In genomic region chr16:85779775-85780174, GRCm38 (mm10) we compare ENCODE assay signal across 11 mouse cellular contexts. TPM values are rescaled to one million over a fixed set of nuclear protein-coding genes. Genes with fewer than 3 reads are reported as not detected.
DNase-seq lines count a peak whose midpoint lies in the region; ATAC-seq lines count a peak whose summit lies in the region.
"Had no signal": no experiment of that assay in that cellular context is flagged by ENCODE, and none has a peak within 500 bp of the region (broad histone marks: within the 10 kb centered on the region; RNA-seq: fewer than 3 reads in every experiment).

No protein-coding gene starts in this region.

- ATAC-seq in hindbrain, embryonic 15.5 days (ENCODE audit: low FRiP score, low read depth) = peak; percentile 68
- ATAC-seq in hindbrain, embryonic 12.5 days (ENCODE audit: low FRiP score) = no peak
- ATAC-seq in midbrain, embryonic 12.5 days (ENCODE audit: low FRiP score, low read depth) = peak; percentile 80
- 0 out of 2 replicates have a peak, but pooled peaks have one; percentile 76 for ATAC-seq in forebrain, embryonic 15.5 days (replicated peaks)
- ATAC-seq in heart, embryonic 11.5 days (replicated peaks; ENCODE audit: insufficient number of reproducible peaks, low FRiP score, low TSS enrichment) = no peak

- no peak overlapping the region for H3K4me3 ChIP-seq in hindbrain, embryonic 15.5 days
- H3K4me3 ChIP-seq in hindbrain, embryonic 12.5 days = no peak overlapping the region
- H3K4me3 ChIP-seq in midbrain, embryonic 12.5 days = no peak overlapping the region
- no peak overlapping the region for H3K4me3 ChIP-seq in midbrain, embryonic 10.5 days
- H3K4me3 ChIP-seq in forebrain, embryonic 15.5 days = no peak overlapping the region
- no peak overlapping the region for H3K4me3 ChIP-seq in heart, embryonic 11.5 days (ENCODE audit: low read depth, low read length)
- H3K4me3 ChIP-seq: megakaryocyte, embryonic 14.5 days had no signal

- H3K4me2 ChIP-seq in hindbrain, embryonic 15.5 days = no peak overlapping the region
- no peak overlapping the region for H3K4me2 ChIP-seq in hindbrain, embryonic 12.5 days (replicated peaks)
- no peak overlapping the region for H3K4me2 ChIP-seq in midbrain, embryonic 12.5 days (replicated peaks)
- no peak overlapping the region for H3K4me2 ChIP-seq in forebrain, embryonic 15.5 days (replicated peaks)
- H3K4me2 ChIP-seq in heart, embryonic 11.5 days = no peak overlapping the region

- no peaks in the 10 kb centered on the region for H3K9me3 ChIP-seq in hindbrain, embryonic 15.5 days
- no peaks in the 10 kb centered on the region for H3K9me3 ChIP-seq in hindbrain, embryonic 12.5 days (replicated peaks)
- H3K9me3 ChIP-seq in midbrain, embryonic 12.5 days = no peaks in the 10 kb centered on the region
- H3K9me3 ChIP-seq in midbrain, embryonic 10.5 days (replicated peaks) = no peaks in the 10 kb centered on the region
- no peaks in the 10 kb centered on the region for H3K9me3 ChIP-seq in forebrain, embryonic 15.5 days
- no peaks in the 10 kb centered on the region for H3K9me3 ChIP-seq in heart, embryonic 11.5 days (replicated peaks; ENCODE audit: control insufficient read depth, low read length)
- H3K9me3 ChIP-seq: megakaryocyte, embryonic 14.5 days had no signal

- no peak overlapping the region for H3K27ac ChIP-seq in hindbrain, embryonic 15.5 days (replicated peaks)
- no peak overlapping the region for H3K27ac ChIP-seq in hindbrain, embryonic 12.5 days
- H3K27ac ChIP-seq in midbrain, embryonic 12.5 days (replicated peaks) = no peak overlapping the region
- no peak overlapping the region for H3K27ac ChIP-seq in midbrain, embryonic 10.5 days (replicated peaks)
- no peak overlapping the region for H3K27ac ChIP-seq in forebrain, embryonic 15.5 days (replicated peaks)
- no peak overlapping the region for H3K27ac ChIP-seq in heart, embryonic 11.5 days (ENCODE audit: low read depth, low read length)

- DNase-seq in midbrain, embryonic 10.5 days (ENCODE audit: low spot score) = no peak
- peak; percentile 61 for DNase-seq in retina, postnatal 1 day
- DNase-seq in layer of hippocampus, adult 11-12 months (ENCODE audit: low spot score) = no peak
- DNase-seq: cerebellum, adult 9-11 months; gastrocnemius, postnatal 36 days had no signal

- H3K4me1 ChIP-seq in hindbrain, embryonic 15.5 days (replicated peaks) = no peaks in the 10 kb centered on the region
- H3K4me1 ChIP-seq in hindbrain, embryonic 12.5 days = no peaks in the 10 kb centered on the region
- no peaks in the 10 kb centered on the region for H3K4me1 ChIP-seq in midbrain, embryonic 12.5 days
- H3K4me1 ChIP-seq in midbrain, embryonic 10.5 days = no peaks in the 10 kb centered on the region
- no peaks in the 10 kb centered on the region for H3K4me1 ChIP-seq in forebrain, embryonic 15.5 days
- H3K4me1 ChIP-seq in heart, embryonic 11.5 days (ENCODE audit: control insufficient read depth, insufficient read depth, low read length) = no peaks in the 10 kb centered on the region
- H3K4me1 ChIP-seq: megakaryocyte, embryonic 14.5 days had no signal

- no peaks in the 10 kb centered on the region for H3K27me3 ChIP-seq in hindbrain, embryonic 15.5 days
- H3K27me3 ChIP-seq in hindbrain, embryonic 12.5 days = no peaks in the 10 kb centered on the region
- H3K27me3 ChIP-seq in midbrain, embryonic 12.5 days = no peaks in the 10 kb centered on the region
- H3K27me3 ChIP-seq in midbrain, embryonic 10.5 days (ENCODE audit: low read depth, poor library complexity, severe bottlenecking) = no peaks in the 10 kb centered on the region
- H3K27me3 ChIP-seq in forebrain, embryonic 15.5 days = no peaks in the 10 kb centered on the region
- no peaks in the 10 kb centered on the region for H3K27me3 ChIP-seq in heart, embryonic 11.5 days (ENCODE audit: control insufficient read depth, insufficient read depth, low read length)
- H3K27me3 ChIP-seq: megakaryocyte, embryonic 14.5 days had no signal

- no peaks in the 10 kb centered on the region for H3K36me3 ChIP-seq in hindbrain, embryonic 15.5 days
- H3K36me3 ChIP-seq in hindbrain, embryonic 12.5 days = no peaks in the 10 kb centered on the region
- no peaks in the 10 kb centered on the region for H3K36me3 ChIP-seq in midbrain, embryonic 12.5 days
- H3K36me3 ChIP-seq in midbrain, embryonic 10.5 days = no peaks in the 10 kb centered on the region
- H3K36me3 ChIP-seq in forebrain, embryonic 15.5 days = no peaks in the 10 kb centered on the region
- H3K36me3 ChIP-seq in heart, embryonic 11.5 days (ENCODE audit: control insufficient read depth, insufficient read depth, low read length) = no peaks in the 10 kb centered on the region

- H3K9ac ChIP-seq in hindbrain, embryonic 15.5 days = no peak overlapping the region
- no peak overlapping the region for H3K9ac ChIP-seq in hindbrain, embryonic 12.5 days
- H3K9ac ChIP-seq in midbrain, embryonic 12.5 days (replicated peaks) = no peak overlapping the region
- no peak overlapping the region for H3K9ac ChIP-seq in forebrain, embryonic 15.5 days (replicated peaks)
- no peak overlapping the region for H3K9ac ChIP-seq in heart, embryonic 11.5 days (ENCODE audit: low read depth, low read length)

RNA-seq across cellular contexts. Expression of gene Adamts1, which starts 23.1 kb away (rescaled TPM):
- 11.4 and 13.9 TPM in 2 replicates for polyA plus RNA-seq in hindbrain, embryonic 15.5 days (2015; fragmentation: Nextera tagmentation; extraction: Ambion mirVana)
- polyA plus RNA-seq in hindbrain, embryonic 12.5 days (2016; fragmentation: Nextera tagmentation; extraction: Ambion mirVana) = 22.8 and 26.7 TPM in 2 replicates
- 8.6 and 9.2 TPM in 2 replicates for polyA plus RNA-seq in midbrain, embryonic 12.5 days (2016; fragmentation: Nextera tagmentation; extraction: Ambion mirVana)
- polyA plus RNA-seq in midbrain, embryonic 10.5 days (2016; fragmentation: Nextera tagmentation; extraction: Ambion mirVana) = 15.2 and 17.7 TPM in 2 replicates
- 9.6 and 13.0 TPM in 2 replicates for polyA plus RNA-seq in forebrain, embryonic 15.5 days (2015; fragmentation: Nextera tagmentation; extraction: Ambion mirVana)
- polyA plus RNA-seq in heart, embryonic 11.5 days (2014; fragmentation: Nextera tagmentation; extraction: Ambion mirVana) = 46.6 and 66.1 TPM in 2 replicates

Comparison
In these comparisons a context has a peak if more than half of its experiments do, and no peak if none do; other contexts are left out.
1. ATAC-seq: peak in hindbrain, embryonic 15.5 days (single experiment), midbrain, embryonic 12.5 days (single experiment) and forebrain, embryonic 15.5 days (single experiment); none in hindbrain, embryonic 12.5 days (single experiment) and heart, embryonic 11.5 days (single experiment).